Mouse (Mus musculus) olfactory bulb, adult 2 months (tissue): ENCODE measurements around the gene Il31ra.

Source experiments
- CTCF ChIP-seq: fragments of 200-500 bp; IDR thresholded peaks from 2 replicates; pipeline ENCODE4 v1.5.1; 2012; ENCODE audit warnings: low read depth, mild to moderate bottlenecking, low read length, moderate library complexity; ENCODE audit not compliant: insufficient read depth
- POLR2A ChIP-seq: fragments of 200-500 bp; IDR thresholded peaks from 2 replicates; pipeline ENCODE4 v1.6.1; 2012; ENCODE audit warnings: mild to moderate bottlenecking, low read depth, low read length, moderate library complexity; ENCODE audit not compliant: insufficient read depth

DNA sequence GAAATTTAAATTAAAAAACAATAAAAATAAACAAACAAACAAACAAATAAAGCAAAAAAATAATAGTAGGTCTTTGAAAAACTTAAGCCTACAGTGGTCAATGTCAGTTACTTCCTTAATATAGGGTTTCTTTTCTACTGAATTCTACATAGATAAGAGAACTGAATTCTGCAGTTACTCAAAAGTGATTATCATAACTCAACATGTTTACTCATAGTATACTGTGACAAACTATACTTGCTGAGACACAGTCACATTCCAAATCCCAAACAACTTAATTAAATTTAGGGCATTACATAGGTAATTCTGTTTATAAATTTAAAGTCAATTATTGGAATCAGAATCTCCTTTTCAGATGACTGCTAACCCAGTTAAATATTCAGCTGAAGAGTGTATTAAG is 4.5 kb downstream of the Il31ra start:
- no peak for TF ChIP-seq CTCF
- no peak for TF ChIP-seq POLR2A
